Mouse (Mus musculus): ENCODE results near the gene Brms1l. TPM values are rescaled to one million over a fixed set of nuclear protein-coding genes. Genes with fewer than 3 reads are reported as not detected.

The Brms1l gene
- polyA plus RNA-seq, 1 experiment from 2014 or later: 11.2 TPM

DNA sequence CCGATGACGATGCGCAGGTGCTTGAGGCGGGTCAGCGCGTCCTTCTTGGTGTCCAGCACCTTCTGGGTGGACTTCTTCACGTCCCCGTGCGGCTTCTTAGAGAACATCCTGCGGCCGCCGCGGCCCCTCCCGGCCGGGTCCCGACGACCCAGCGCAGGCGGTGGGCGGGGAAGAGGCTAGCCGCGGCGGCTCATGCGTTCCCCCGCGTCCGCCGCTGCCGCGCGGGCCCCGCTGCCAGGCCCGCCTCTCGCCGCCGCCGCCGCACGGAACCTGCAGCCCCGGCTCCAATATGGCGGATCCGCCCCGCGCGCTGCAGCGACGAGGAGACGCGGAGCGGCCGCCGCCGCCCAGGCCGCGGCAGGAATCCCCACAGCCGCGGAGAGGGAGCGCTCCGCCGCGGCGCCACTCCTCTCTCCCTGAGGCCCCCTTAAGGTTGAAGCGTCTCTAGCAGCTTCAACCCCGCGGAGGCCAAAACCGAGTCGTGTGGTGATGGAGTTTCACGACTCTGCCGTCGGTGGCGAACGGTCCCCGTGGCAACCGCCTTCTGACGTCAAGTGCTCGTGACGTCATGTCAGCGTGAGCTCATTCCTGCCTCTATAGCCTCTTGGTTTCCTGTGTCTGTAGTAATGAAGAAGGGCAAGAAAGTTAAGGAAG is 15.3 kb upstream of the Brms1l start, which contains the start of gene Ralgapa1:
Ralgapa1 (minus strand) TSS at position 507 of the 654 bp plus-strand sequence.
- under 1% methylated on average over 66 of the region's 78 CpGs for WGBS (ENCODE audit: insufficient replicate concordance)
- peak; percentile 87 for ATAC-seq (ENCODE audit: low read depth)
- H3K36me3 ChIP-seq (ENCODE audit: control insufficient read depth, insufficient read depth): no peaks in the 10 kb centered on the region
- no peaks in the 10 kb centered on the region for H3K27me3 ChIP-seq (ENCODE audit: control insufficient read depth, insufficient read depth, low read depth, low read length)
- H3K9me3 ChIP-seq (replicated peaks; ENCODE audit: control insufficient read depth, low read length): peaks cover 3% of the 10 kb centered on the region; the same call in 1 of the 2 replicates
- H3K9ac ChIP-seq (ENCODE audit: low read depth, low read length): peak within 1 kb of the TSS; percentile 89
- H3K4me1 ChIP-seq (ENCODE audit: control insufficient read depth, low read depth, low read length): peaks cover 6% of the 10 kb centered on the region
- H3K4me2 ChIP-seq (ENCODE audit: low read depth, low read length): peak within 1 kb of the TSS; percentile 90
- peak within 1 kb of the TSS; percentile 74 for H3K4me3 ChIP-seq (ENCODE audit: low read depth, low read length)
- H3K27ac ChIP-seq (ENCODE audit: low read length): peak within 1 kb of the TSS; percentile 87

DNA sequence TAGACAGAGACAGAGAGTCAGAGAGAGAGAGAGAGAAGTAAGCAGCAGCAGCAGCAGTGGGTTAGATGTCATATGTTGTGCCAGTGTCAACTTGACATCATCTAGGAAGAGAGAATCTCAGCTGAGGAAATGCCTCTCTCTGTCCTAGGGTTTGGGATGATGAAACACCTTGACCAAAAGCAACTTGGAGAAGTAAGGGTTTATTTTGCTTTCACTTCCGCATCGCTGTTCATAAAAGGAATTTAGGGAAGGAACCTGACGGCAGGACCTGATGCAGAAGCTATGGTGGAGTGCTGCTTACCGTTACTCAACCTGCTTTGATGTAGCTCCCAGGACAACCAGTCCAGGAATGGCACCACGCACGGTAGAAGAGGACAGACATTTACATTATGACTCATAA is 12.1 kb upstream of the Brms1l start:
- Histone ChIP-seq H3K27me3 (ENCODE audit: control insufficient read depth, insufficient read depth, low read depth, low read length) (no peaks in the 10 kb centered on the region), H3K36me3 (ENCODE audit: control insufficient read depth, insufficient read depth) (no peaks in the 10 kb centered on the region), H3K4me2 (ENCODE audit: low read depth, low read length) (no peak overlapping the region), H3K4me3 (ENCODE audit: low read depth, low read length) (no peak overlapping the region), H3K4me1 (ENCODE audit: control insufficient read depth, low read depth, low read length) (peaks cover 6% of the 10 kb centered on the region), H3K27ac (ENCODE audit: low read length) (no peak overlapping the region), H3K9me3 (replicated peaks; ENCODE audit: control insufficient read depth, low read length) (peaks cover 3% of the 10 kb centered on the region; the same call in 1 of the 2 replicates), H3K9ac (ENCODE audit: low read depth, low read length) (no peak overlapping the region)
- ATAC-seq (ENCODE audit: low read depth): no peak
- 65% methylated on average over 6 of the region's 6 CpGs for WGBS (ENCODE audit: insufficient replicate concordance)

DNA sequence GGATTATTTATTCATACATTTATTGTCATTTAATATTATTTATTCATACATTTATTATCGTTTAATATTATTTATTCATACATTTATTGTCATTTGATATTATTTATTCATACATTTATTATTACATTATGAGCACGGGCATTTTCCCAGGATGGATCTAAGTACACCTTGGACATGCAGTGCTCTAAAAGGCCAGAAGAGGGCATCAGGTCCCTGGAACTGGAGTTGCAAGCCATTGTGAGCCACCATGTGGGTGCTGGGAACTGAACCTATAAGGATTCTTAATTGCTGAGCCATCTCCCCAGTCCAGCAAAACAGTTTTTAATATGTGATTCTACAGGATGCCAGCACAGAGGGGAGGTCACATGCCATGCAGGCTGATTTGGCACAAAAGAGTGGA is 10.6 kb upstream of the Brms1l start:
- Histone ChIP-seq H3K9ac (ENCODE audit: low read depth, low read length) (no peak overlapping the region), H3K4me3 (ENCODE audit: low read depth, low read length) (no peak overlapping the region), H3K9me3 (replicated peaks; ENCODE audit: control insufficient read depth, low read length) (peaks cover 3% of the 10 kb centered on the region; the same call in 1 of the 2 replicates), H3K36me3 (ENCODE audit: control insufficient read depth, insufficient read depth) (no peaks in the 10 kb centered on the region), H3K27ac (ENCODE audit: low read length) (no peak overlapping the region), H3K4me1 (ENCODE audit: control insufficient read depth, low read depth, low read length) (peaks cover 3% of the 10 kb centered on the region; the same call in 1 of the 2 replicates), H3K27me3 (ENCODE audit: control insufficient read depth, insufficient read depth, low read depth, low read length) (no peaks in the 10 kb centered on the region), H3K4me2 (ENCODE audit: low read depth, low read length) (no peak overlapping the region)
- WGBS (ENCODE audit: insufficient replicate concordance): 69% methylated on average over 2 of the region's 2 CpGs
- no peak for ATAC-seq (ENCODE audit: low read depth)

DNA sequence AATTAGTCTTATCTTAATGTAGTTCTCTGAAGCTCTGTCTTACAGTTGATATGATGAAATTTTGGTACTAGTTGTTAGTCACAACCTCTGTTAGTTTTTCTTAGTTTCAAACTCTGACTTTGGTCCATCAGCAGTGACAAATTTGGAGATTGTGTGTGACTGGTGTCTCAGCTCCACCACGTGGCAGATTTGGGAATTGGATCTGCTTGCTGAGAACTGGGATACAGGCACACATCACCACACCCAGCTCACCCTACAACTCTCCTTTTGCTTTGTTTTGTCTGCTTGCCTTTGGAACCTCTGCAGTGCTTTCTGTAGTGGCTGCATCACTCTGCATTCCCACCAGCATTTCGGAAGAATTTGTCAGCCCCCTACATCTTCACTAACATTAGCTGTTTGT is 5.0 kb upstream of the Brms1l start:
- Histone ChIP-seq H3K27me3 (ENCODE audit: control insufficient read depth, insufficient read depth, low read depth, low read length) (no peaks in the 10 kb centered on the region), H3K4me3 (ENCODE audit: low read depth, low read length) (no peak overlapping the region), H3K36me3 (ENCODE audit: control insufficient read depth, insufficient read depth) (no peaks in the 10 kb centered on the region), H3K4me1 (ENCODE audit: control insufficient read depth, low read depth, low read length) (no peaks in the 10 kb centered on the region; the same call in 1 of the 2 replicates), H3K27ac (ENCODE audit: low read length) (no peak overlapping the region), H3K9ac (ENCODE audit: low read depth, low read length) (no peak overlapping the region), H3K4me2 (ENCODE audit: low read depth, low read length) (no peak overlapping the region), H3K9me3 (replicated peaks; ENCODE audit: control insufficient read depth, low read length) (no peaks in the 10 kb centered on the region)
- no peak for ATAC-seq (ENCODE audit: low read depth)
- 14% methylated on average over 2 of the region's 2 CpGs for WGBS (ENCODE audit: insufficient replicate concordance)

DNA sequence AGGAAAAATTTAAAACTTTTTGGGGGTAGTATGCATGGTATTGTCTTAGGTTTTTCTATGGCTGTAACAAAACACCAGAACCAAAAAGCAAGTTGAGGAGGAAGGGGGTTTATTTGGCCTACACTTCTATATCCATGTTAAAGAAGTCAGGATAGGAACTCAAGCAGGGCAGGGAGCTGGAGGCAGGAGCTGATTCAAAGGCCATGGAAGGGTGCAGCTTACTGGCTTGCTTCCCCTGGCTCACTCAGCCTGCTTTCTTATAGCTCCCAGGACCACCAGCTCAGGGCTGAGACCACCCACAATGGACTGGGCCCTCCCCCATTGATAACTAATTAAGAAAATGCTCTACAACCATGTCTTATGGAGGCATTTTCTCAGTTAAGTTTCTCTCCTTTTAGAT is 3.2 kb upstream of the Brms1l start:
- Histone ChIP-seq H3K4me1 (ENCODE audit: control insufficient read depth, low read depth, low read length) (peaks cover 5% of the 10 kb centered on the region), H3K27me3 (ENCODE audit: control insufficient read depth, insufficient read depth, low read depth, low read length) (no peaks in the 10 kb centered on the region), H3K9me3 (replicated peaks; ENCODE audit: control insufficient read depth, low read length) (no peaks in the 10 kb centered on the region), H3K4me3 (ENCODE audit: low read depth, low read length) (no peak overlapping the region), H3K27ac (ENCODE audit: low read length) (no peak overlapping the region), H3K9ac (ENCODE audit: low read depth, low read length) (no peak overlapping the region), H3K36me3 (ENCODE audit: control insufficient read depth, insufficient read depth) (no peaks in the 10 kb centered on the region), H3K4me2 (ENCODE audit: low read depth, low read length) (no peak overlapping the region)
- no peak for ATAC-seq (ENCODE audit: low read depth)

DNA sequence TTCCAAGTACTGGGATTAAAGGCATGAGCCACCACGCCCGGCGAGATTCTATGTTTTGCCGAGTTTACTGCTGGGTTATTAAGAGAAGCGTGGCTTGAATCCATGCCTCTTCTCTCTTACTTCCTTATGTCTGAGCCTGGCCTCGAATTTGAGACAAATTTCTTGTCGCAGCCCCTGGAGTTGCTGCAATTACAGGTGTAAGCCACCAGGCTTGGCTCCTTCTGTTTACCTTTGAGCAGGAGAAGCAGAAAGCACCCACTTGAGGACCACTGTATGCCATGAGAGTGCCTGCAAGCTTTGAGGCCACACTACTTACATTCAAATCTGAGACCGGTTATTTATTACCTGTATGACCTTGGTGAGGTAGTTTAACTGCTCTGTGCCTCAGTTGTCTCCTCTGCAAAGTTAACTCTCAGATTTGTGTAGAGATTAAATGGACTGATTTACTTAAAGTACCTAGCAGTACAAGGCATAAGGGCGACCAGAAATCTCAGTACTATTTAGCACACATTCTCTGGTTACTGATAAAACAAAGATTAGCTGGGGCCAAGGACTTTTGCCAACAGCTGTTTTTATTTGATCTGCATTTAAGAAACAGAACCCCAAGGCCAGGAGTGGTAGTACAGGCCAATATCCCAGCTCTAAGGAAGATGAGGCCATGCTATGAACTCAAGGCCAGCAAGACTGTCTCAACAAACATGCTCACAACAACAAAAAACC is 2.1 kb upstream of the Brms1l start:
- WGBS (ENCODE audit: insufficient replicate concordance): 56% methylated on average over 9 of the region's 9 CpGs
- peaks cover 5% of the 10 kb centered on the region for H3K4me1 ChIP-seq (ENCODE audit: control insufficient read depth, low read depth, low read length)
- H3K4me2 ChIP-seq (ENCODE audit: low read depth, low read length): no peak overlapping the region
- no peaks in the 10 kb centered on the region for H3K36me3 ChIP-seq (ENCODE audit: control insufficient read depth, insufficient read depth)
- no peaks in the 10 kb centered on the region for H3K9me3 ChIP-seq (replicated peaks; ENCODE audit: control insufficient read depth, low read length)
- no peak overlapping the region for H3K4me3 ChIP-seq (ENCODE audit: low read depth, low read length)
- no peak for ATAC-seq (ENCODE audit: low read depth)
- H3K27me3 ChIP-seq (ENCODE audit: control insufficient read depth, insufficient read depth, low read depth, low read length): no peaks in the 10 kb centered on the region
- no peak overlapping the region for H3K27ac ChIP-seq (ENCODE audit: low read length)
- no peak overlapping the region for H3K9ac ChIP-seq (ENCODE audit: low read depth, low read length)

DNA sequence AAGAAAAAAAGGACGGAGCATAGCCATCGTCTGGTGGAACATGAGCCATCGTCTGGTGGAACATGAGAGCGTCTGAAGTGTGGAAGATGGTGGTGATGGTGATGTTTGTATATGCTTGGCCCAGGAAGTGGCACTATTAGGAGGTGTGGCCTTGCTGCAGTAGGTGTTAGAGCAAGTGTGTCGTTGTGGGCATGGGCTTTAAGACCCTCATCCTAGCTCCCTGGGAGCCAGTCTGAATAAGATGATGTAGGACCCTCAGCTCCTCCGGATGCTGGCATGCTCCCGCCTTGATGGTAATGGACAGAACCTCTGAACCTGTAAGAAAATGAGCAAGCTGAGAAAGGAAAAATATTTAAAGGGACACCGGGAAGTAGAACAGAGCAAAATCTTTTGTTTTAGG is 1.2 kb upstream of the Brms1l start:
- no peak overlapping the region for H3K4me2 ChIP-seq (ENCODE audit: low read depth, low read length)
- no peak for ATAC-seq (ENCODE audit: low read depth)
- no peaks in the 10 kb centered on the region for H3K36me3 ChIP-seq (ENCODE audit: control insufficient read depth, insufficient read depth)
- H3K27ac ChIP-seq (ENCODE audit: low read length): no peak overlapping the region
- H3K27me3 ChIP-seq (ENCODE audit: control insufficient read depth, insufficient read depth, low read depth, low read length): no peaks in the 10 kb centered on the region
- no peak overlapping the region for H3K4me3 ChIP-seq (ENCODE audit: low read depth, low read length)
- no peaks in the 10 kb centered on the region for H3K9me3 ChIP-seq (replicated peaks; ENCODE audit: control insufficient read depth, low read length)
- H3K4me1 ChIP-seq (ENCODE audit: control insufficient read depth, low read depth, low read length): peaks cover 5% of the 10 kb centered on the region
- WGBS (ENCODE audit: insufficient replicate concordance): 79% methylated on average over 8 of the region's 8 CpGs
- no peak overlapping the region for H3K9ac ChIP-seq (ENCODE audit: low read depth, low read length)

DNA sequence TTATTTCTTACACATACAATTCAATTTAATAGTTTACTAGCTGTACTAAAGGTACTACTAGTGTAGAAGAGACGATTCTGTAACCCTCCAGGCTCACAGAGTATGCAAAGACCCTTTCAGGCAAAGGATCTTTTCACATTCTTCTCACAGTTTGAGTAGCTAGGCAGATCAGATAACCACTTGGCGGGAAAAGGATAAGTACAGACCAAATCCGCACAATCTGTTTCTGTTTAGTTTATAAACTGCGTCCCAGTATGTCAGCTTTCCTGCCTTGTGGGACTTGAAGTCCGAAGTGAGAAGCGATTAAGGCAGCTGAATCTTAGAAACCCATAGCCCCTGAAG is 296 bp upstream of the Brms1l start:
- Histone ChIP-seq H3K9me3 (replicated peaks; ENCODE audit: control insufficient read depth, low read length) (no peaks in the 10 kb centered on the region), H3K27me3 (ENCODE audit: control insufficient read depth, insufficient read depth, low read depth, low read length) (no peaks in the 10 kb centered on the region), H3K4me1 (ENCODE audit: control insufficient read depth, low read depth, low read length) (peaks cover 5% of the 10 kb centered on the region), H3K27ac (ENCODE audit: low read length) (peak overlapping the region; percentile 79), H3K36me3 (ENCODE audit: control insufficient read depth, insufficient read depth) (no peaks in the 10 kb centered on the region), H3K4me3 (ENCODE audit: low read depth, low read length) (peak overlapping the region; percentile 89), H3K4me2 (ENCODE audit: low read depth, low read length) (peak overlapping the region; percentile 90), H3K9ac (ENCODE audit: low read depth, low read length) (peak overlapping the region; percentile 59; the same call in 1 of the 2 replicates)
- WGBS (ENCODE audit: insufficient replicate concordance): under 1% methylated on average over 6 of the region's 6 CpGs
- ATAC-seq (ENCODE audit: low read depth): no peak

DNA sequence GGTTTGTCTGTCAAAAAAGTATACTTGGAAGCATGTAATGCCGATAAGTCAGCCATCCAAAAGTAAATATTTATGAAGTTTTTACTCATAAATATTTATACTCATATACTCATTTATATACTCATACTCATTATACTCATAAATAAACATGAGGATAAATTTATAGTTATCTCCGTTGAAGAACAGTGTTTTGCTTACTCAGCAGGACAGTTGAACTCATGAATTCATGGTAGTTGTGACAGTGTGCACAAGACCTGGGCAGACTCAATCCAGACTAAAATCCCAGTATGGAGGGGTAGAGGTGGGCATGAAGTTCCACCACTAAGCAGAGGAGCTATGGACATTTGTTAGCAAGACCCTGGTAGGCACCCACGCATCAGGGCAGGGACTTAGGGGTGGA is 1.4 kb downstream of the Brms1l start:
- no peaks in the 10 kb centered on the region for H3K9me3 ChIP-seq (replicated peaks; ENCODE audit: control insufficient read depth, low read length)
- WGBS (ENCODE audit: insufficient replicate concordance): 75% methylated on average over 3 of the region's 3 CpGs
- H3K36me3 ChIP-seq (ENCODE audit: control insufficient read depth, insufficient read depth): no peaks in the 10 kb centered on the region
- peaks cover 5% of the 10 kb centered on the region for H3K4me1 ChIP-seq (ENCODE audit: control insufficient read depth, low read depth, low read length)
- peak overlapping the region; percentile 89; the same call in 1 of the 2 replicates for H3K4me3 ChIP-seq (ENCODE audit: low read depth, low read length)
- H3K4me2 ChIP-seq (ENCODE audit: low read depth, low read length): peak overlapping the region; percentile 90
- ATAC-seq (ENCODE audit: low read depth): no peak
- H3K27ac ChIP-seq (ENCODE audit: low read length): no peak overlapping the region
- no peaks in the 10 kb centered on the region for H3K27me3 ChIP-seq (ENCODE audit: control insufficient read depth, insufficient read depth, low read depth, low read length)
- no peak overlapping the region for H3K9ac ChIP-seq (ENCODE audit: low read depth, low read length)
